Comparison of ENCODE assay signal across 7 mouse cellular contexts in genomic region chr11:107275902-107276301, GRCm38 (mm10).
DNase-seq lines count a peak whose midpoint lies in the region; ATAC-seq and TF ChIP-seq lines count a peak whose summit lies in the region.

No protein-coding gene starts in this region.

- H3K27ac ChIP-seq in cerebellum, adult 2 months (ENCODE audit: insufficient read depth, low read length) = no peak overlapping the region
- H3K27ac ChIP-seq in intestine, postnatal 0 days (ENCODE audit: low read depth, low read length) = no peak overlapping the region
- H3K27ac ChIP-seq in liver, embryonic 16.5 days (ENCODE audit: low read length) = no peak overlapping the region

- no peaks in the 10 kb centered on the region for H3K27me3 ChIP-seq in G1E (ENCODE audit: insufficient read depth, low read length)
- H3K27me3 ChIP-seq in cerebellum, adult 2 months (ENCODE audit: control insufficient read depth, insufficient read depth, low read length) = no peaks in the 10 kb centered on the region
- H3K27me3 ChIP-seq in intestine, postnatal 0 days (replicated peaks; ENCODE audit: control insufficient read depth, insufficient read depth, low read length) = no peaks in the 10 kb centered on the region
- no peaks in the 10 kb centered on the region for H3K27me3 ChIP-seq in liver, embryonic 16.5 days (ENCODE audit: control insufficient read depth, insufficient read depth, low read depth, low read length)

- peaks cover 7% of the 10 kb centered on the region for H3K4me1 ChIP-seq in G1E (ENCODE audit: insufficient read depth, low read depth, low read length)
- peaks cover 2% of the 10 kb centered on the region; the same call in 1 of the 2 replicates for H3K4me1 ChIP-seq in cerebellum, adult 2 months (ENCODE audit: control insufficient read depth, insufficient read depth, low read length)
- peaks cover 10% of the 10 kb centered on the region; the same call in 1 of the 2 replicates for H3K4me1 ChIP-seq in intestine, postnatal 0 days (replicated peaks; ENCODE audit: control insufficient read depth, insufficient read depth, low read length)
- H3K4me1 ChIP-seq in liver, embryonic 16.5 days (ENCODE audit: control insufficient read depth, low read depth, low read length) = peaks cover 7% of the 10 kb centered on the region; the same call in 1 of the 2 replicates

- no peak overlapping the region for H3K4me2 ChIP-seq in intestine, postnatal 0 days (replicated peaks; ENCODE audit: low read depth)
- no peak overlapping the region for H3K4me2 ChIP-seq in liver, embryonic 16.5 days (ENCODE audit: low read depth, low read length)

- ATAC-seq in G1E (ENCODE audit: extremely low read depth, insufficient number of reproducible peaks, low FRiP score, poor library complexity, severe bottlenecking) = peak; percentile 34; the same call in 1 of the 2 replicates
- no peak for ATAC-seq in intestine, postnatal 0 days
- ATAC-seq in liver, embryonic 16.5 days (ENCODE audit: low read depth) = peak; percentile 30; the same call in 1 of the 2 replicates

- no peak for TF ChIP-seq CTCF in G1E (IDR thresholded peaks at IDR 0.05; ENCODE audit: low read depth, low read length)
- peak; percentile 93 for TF ChIP-seq CTCF in cerebellum, adult 2 months (IDR thresholded peaks at IDR 0.05; ENCODE audit: borderline replicate concordance, insufficient read depth, low read depth, low read length)
- TF ChIP-seq CTCF in intestine, postnatal 0 days (IDR thresholded peaks at IDR 0.05; ENCODE audit: low read depth) = peak; percentile 89

- no peak for TF ChIP-seq POLR2A in cerebellum, adult 2 months (IDR thresholded peaks at IDR 0.05; ENCODE audit: borderline replicate concordance, insufficient read depth, low read length)

- DNase-seq in CD4-positive helper T cell, adult 2 months (ENCODE audit: low read depth, low spot score) = peak; percentile 35
- DNase-seq in G1E (ENCODE audit: low spot score) = no peak
- peak; percentile 77 to 81 for DNase-seq in cerebellum, adult 2 months
- DNase-seq in gastrocnemius, adult 18-20 months (ENCODE audit: low spot score) = peak; percentile 66
- DNase-seq in retina, postnatal 1 day = peak; percentile 69

- H3K36me3 ChIP-seq in G1E (replicated peaks) = peaks cover 89% of the 10 kb centered on the region
- H3K36me3 ChIP-seq in intestine, postnatal 0 days (ENCODE audit: control insufficient read depth, insufficient read depth) = no peaks in the 10 kb centered on the region
- no peaks in the 10 kb centered on the region for H3K36me3 ChIP-seq in liver, embryonic 16.5 days (ENCODE audit: control insufficient read depth, insufficient read depth)

- no peak overlapping the region for H3K9ac ChIP-seq in intestine, postnatal 0 days (ENCODE audit: low read depth, low read length)
- no peak overlapping the region for H3K9ac ChIP-seq in liver, embryonic 16.5 days (ENCODE audit: low read depth, low read length)

- 24% methylated on average over 6 of the region's 6 CpGs for WGBS in cerebellum, adult 2 months
- WGBS in intestine, postnatal 0 days = 18% methylated on average over 6 of the region's 6 CpGs
- 36% methylated on average over 6 of the region's 6 CpGs for WGBS in liver, embryonic 16.5 days (ENCODE audit: insufficient replicate concordance)

- no peak overlapping the region for H3K4me3 ChIP-seq in G1E (ENCODE audit: low read depth, low read length)
- H3K4me3 ChIP-seq in cerebellum, adult 2 months (replicated peaks; ENCODE audit: insufficient read depth, low read depth, low read length) = no peak overlapping the region
- no peak overlapping the region for H3K4me3 ChIP-seq in intestine, postnatal 0 days (ENCODE audit: low read depth, low read length)
- no peak overlapping the region for H3K4me3 ChIP-seq in liver, embryonic 16.5 days (ENCODE audit: low read depth, low read length)

- H3K9me3 ChIP-seq in G1E (replicated peaks) = no peaks in the 10 kb centered on the region
- H3K9me3 ChIP-seq in intestine, postnatal 0 days (ENCODE audit: control insufficient read depth) = no peaks in the 10 kb centered on the region
- H3K9me3 ChIP-seq in liver, embryonic 16.5 days (replicated peaks; ENCODE audit: control insufficient read depth, low read length) = no peaks in the 10 kb centered on the region
